Mouse (Mus musculus) erythroblast, embryonic 14.5 days (primary cell): ENCODE measurements around the gene Ppfia2.

Source experiments
- GATA1 ChIP-seq: IDR thresholded peaks from 2 replicates; pipeline ENCODE4 v1.6.1; 2012; ENCODE audit warnings: low read length, inconsistent platforms, mixed read lengths
- TAL1 ChIP-seq: IDR thresholded peaks from 3 replicates; pipeline ENCODE4 v1.6.1; 2012; ENCODE audit warnings: low read length, inconsistent platforms, mixed read lengths

DNA sequence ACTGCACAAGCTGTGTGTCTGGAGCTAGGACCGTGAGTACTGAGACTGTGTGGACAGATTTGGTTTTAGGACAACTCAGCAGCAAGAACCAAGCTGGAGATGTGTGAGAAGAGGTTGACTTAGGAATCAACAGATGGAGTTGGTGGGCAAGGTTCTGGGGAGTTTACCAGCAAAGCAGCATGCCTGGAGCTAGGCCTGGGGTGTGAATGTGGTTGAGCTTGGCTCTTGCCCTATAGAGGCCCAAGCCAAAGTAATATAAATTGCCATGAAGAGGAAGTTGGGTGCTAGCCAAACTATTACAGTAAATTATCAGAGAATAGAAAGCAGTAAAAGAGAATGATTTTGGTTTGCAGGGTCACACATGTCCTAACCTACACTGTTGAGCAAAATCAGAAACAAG lies 150.8 kb downstream of the Ppfia2 start:
- TF ChIP-seq GATA1: no peak
- no peak for TF ChIP-seq TAL1
